Mouse (Mus musculus) CH12.LX (cell line): ENCODE measurements at regions not wholly inside any gene's neighbourhood (a gene's known extent, or its start where the extent isn't known, plus 50 kb on each side); places are given as distances from the start of the nearest gene placed in this dataset.

Experiments
- CTCF ChIP-seq, 2 experiments: IDR thresholded peaks in 1 of 2; conservative IDR thresholded peaks in 1 of 2; 2 replicates each; pipeline ENCODE4 v1.5.1; 2011 to 2012; ENCODE audit warnings: low read depth in 2 of 2, low read length in 2 of 2, improper control_type of control experiment in 1 of 2, inconsistent platforms in 1 of 2, mild to moderate bottlenecking in 1 of 2, moderate library complexity in 1 of 2
- EP300 ChIP-seq: IDR thresholded peaks from 2 replicates; pipeline ENCODE4 v1.6.1; 2011; ENCODE audit warnings: low read length, improper control_type of control experiment
- MAFK ChIP-seq: IDR thresholded peaks from 2 replicates; pipeline ENCODE4 v1.6.1; 2011; ENCODE audit warnings: low read length, improper control_type of control experiment; ENCODE audit not compliant: insufficient replicate concordance
- MAX ChIP-seq: IDR thresholded peaks from 2 replicates; pipeline ENCODE4 v1.6.1; 2011; ENCODE audit warnings: low read length, improper control_type of control experiment
- POLR2A ChIP-seq: IDR thresholded peaks from 2 replicates; pipeline ENCODE4 v1.6.1; 2011; ENCODE audit warnings: low read depth, mild to moderate bottlenecking, improper control_type of control experiment, low read length
- POLR2AphosphoS2 ChIP-seq: IDR thresholded peaks from 2 replicates; pipeline ENCODE4 v1.6.1; 2011; ENCODE audit warnings: low read depth, low read length, improper control_type of control experiment
- TCF12 ChIP-seq: IDR thresholded peaks from 2 replicates; pipeline ENCODE4 v1.6.1; 2014; ENCODE audit warnings: low read depth, mild to moderate bottlenecking, inconsistent platforms, low read length, improper control_type of control experiment

- TF ChIP-seq POLR2A (no peak), MAX (no peak), CTCF (conservative IDR thresholded peaks at IDR 0.05 in 1 of 2, IDR thresholded peaks at IDR 0.05 in 1 of 2; ENCODE audit: low read depth in 2 of 2, low read length in 2 of 2) (no peak), TCF12 (no peak), MAFK (no peak), EP300 (no peak), POLR2AphosphoS2 (no peak)
Measured at GRCm38 (mm10) chr15:15082577-15083128, 1645.9 kb upstream of the Cdh9 start.
